In genomic region chr10:127210961-127211405, GRCm38 (mm10) we compare ENCODE assay signal across 8 mouse cellular contexts. TPM values are rescaled to one million over a fixed set of nuclear protein-coding genes. Genes with fewer than 3 reads are reported as not detected.
DNase-seq lines count a peak whose midpoint lies in the region; ATAC-seq and TF ChIP-seq lines count a peak whose summit lies in the region.

No protein-coding gene starts in this region.

- H3K4me2 ChIP-seq in hindbrain, embryonic 14.5 days (replicated peaks): peak overlapping the region; percentile 89
- H3K4me2 ChIP-seq in midbrain, postnatal 0 days (ENCODE audit: low read depth, low read length, poor library complexity, severe bottlenecking): peak overlapping the region; percentile 93

- peak; percentile 47 for ATAC-seq in hindbrain, embryonic 14.5 days (ENCODE audit: low FRiP score)
- ATAC-seq in midbrain, postnatal 0 days (ENCODE audit: low FRiP score): peak; percentile 59

- no peaks in the 10 kb centered on the region for H3K9me3 ChIP-seq in hindbrain, embryonic 14.5 days (ENCODE audit: control insufficient read depth, low read length)
- no peaks in the 10 kb centered on the region for H3K9me3 ChIP-seq in midbrain, postnatal 0 days (ENCODE audit: low read length)

- no peaks in the 10 kb centered on the region for H3K27me3 ChIP-seq in hindbrain, embryonic 14.5 days (ENCODE audit: control insufficient read depth, insufficient read depth, low read length)
- H3K27me3 ChIP-seq in midbrain, postnatal 0 days (ENCODE audit: insufficient read depth, low read length): no peaks in the 10 kb centered on the region

- H3K4me3 ChIP-seq in layer of hippocampus, adult 2 months: peak overlapping the region; percentile 99
- H3K4me3 ChIP-seq in hindbrain, embryonic 14.5 days (replicated peaks; ENCODE audit: low read length): peak overlapping the region; percentile 73
- H3K4me3 ChIP-seq in midbrain, postnatal 0 days (ENCODE audit: low read depth, low read length): peak overlapping the region; percentile 84

- 0% methylated on average over 25 of the region's 25 CpGs for WGBS in hindbrain, embryonic 14.5 days
- under 1% methylated on average over 22 of the region's 25 CpGs for WGBS in midbrain, postnatal 0 days

- peak overlapping the region; percentile 75 for H3K9ac ChIP-seq in hindbrain, embryonic 14.5 days
- peak overlapping the region; percentile 85 for H3K9ac ChIP-seq in midbrain, postnatal 0 days (replicated peaks; ENCODE audit: low read length, poor library complexity, severe bottlenecking)

- DNase-seq in layer of hippocampus, adult 2 months (ENCODE audit: low spot score in 2 of 2): no peak
- DNase-seq in layer of hippocampus, adult 9-11 months: no peak
- DNase-seq in embryo, embryonic 11 days: peak; percentile 46
- no peak for DNase-seq in hindbrain, embryonic 14.5 days (ENCODE audit: low spot score)
- DNase-seq in liver: peak; percentile 71
- DNase-seq in midbrain, postnatal 0 days (ENCODE audit: low spot score): no peak
- no peak for DNase-seq in urinary bladder, adult 2 months (ENCODE audit: low spot score)
- DNase-seq in cerebellum, postnatal 14 days: no peak

- H3K27ac ChIP-seq in layer of hippocampus, adult 2 months: peak overlapping the region; percentile 84
- H3K27ac ChIP-seq in hindbrain, embryonic 14.5 days: no peak overlapping the region
- peak overlapping the region; percentile 74 for H3K27ac ChIP-seq in midbrain, postnatal 0 days (ENCODE audit: low read depth, low read length)

- H3K4me1 ChIP-seq in hindbrain, embryonic 14.5 days (replicated peaks; ENCODE audit: control insufficient read depth, insufficient read depth, low read length): peaks cover 17% of the 10 kb centered on the region
- H3K4me1 ChIP-seq in midbrain, postnatal 0 days (ENCODE audit: insufficient read depth, low read length): peaks cover 9% of the 10 kb centered on the region

- H3K36me3 ChIP-seq in hindbrain, embryonic 14.5 days (replicated peaks; ENCODE audit: control insufficient read depth, insufficient read depth): peaks cover 28% of the 10 kb centered on the region
- peaks cover 14% of the 10 kb centered on the region for H3K36me3 ChIP-seq in midbrain, postnatal 0 days (ENCODE audit: insufficient read depth, low read length)

- TF ChIP-seq CTCF in layer of hippocampus, adult 2 months (conservative IDR thresholded peaks at IDR 0.05): no peak
- no peak for TF ChIP-seq CTCF in midbrain, postnatal 0 days (IDR thresholded peaks at IDR 0.05)

RNA-seq across cellular contexts. Expression of gene Pip4k2c, which starts 0.4 kb away (rescaled TPM):
- 10 to 100 TPM; 98.0 to 98.6 TPM for total RNA-seq in layer of hippocampus, adult 2 months (2021)
- 16.8 and 17.1 TPM in 2 replicates for polyA plus RNA-seq in hindbrain, embryonic 14.5 days (2014; fragmentation: Nextera tagmentation; extraction: Ambion mirVana)
- 17.0 and 18.3 TPM in 2 replicates for total RNA-seq in midbrain, postnatal 0 days (2014; rRNA removed)
- 14.5 and 15.1 TPM in 2 replicates for polyA plus RNA-seq in midbrain, postnatal 0 days (2015; fragmentation: Nextera tagmentation; extraction: Ambion mirVana)
- 47.7 and 48.4 TPM in 2 replicates for polyA plus RNA-seq in urinary bladder, adult 2 months (2012; rRNA removed)

RNA-seq across cellular contexts. Expression of gene Dtx3, which starts 15.5 kb away (rescaled TPM):
- 100 to 1,000 TPM; 227 to 255 TPM for total RNA-seq in layer of hippocampus, adult 2 months (2021)
- 223 and 231 TPM in 2 replicates for polyA plus RNA-seq in hindbrain, embryonic 14.5 days (2014; fragmentation: Nextera tagmentation; extraction: Ambion mirVana)
- 258 and 275 TPM in 2 replicates for total RNA-seq in midbrain, postnatal 0 days (2014; rRNA removed)
- 205 and 217 TPM in 2 replicates for polyA plus RNA-seq in midbrain, postnatal 0 days (2015; fragmentation: Nextera tagmentation; extraction: Ambion mirVana)
- 193 and 272 TPM in 2 replicates for polyA plus RNA-seq in urinary bladder, adult 2 months (2012; rRNA removed)

RNA-seq across cellular contexts. Expression of gene Arhgef25, which starts 21.1 kb away (rescaled TPM):
- total RNA-seq in layer of hippocampus, adult 2 months (2021): 100 to 1,000 TPM; 395 to 408 TPM
- 23.5 and 25.5 TPM in 2 replicates for polyA plus RNA-seq in hindbrain, embryonic 14.5 days (2014; fragmentation: Nextera tagmentation; extraction: Ambion mirVana)
- 47.6 and 48.8 TPM in 2 replicates for total RNA-seq in midbrain, postnatal 0 days (2014; rRNA removed)
- 13.5 and 15.4 TPM in 2 replicates for polyA plus RNA-seq in midbrain, postnatal 0 days (2015; fragmentation: Nextera tagmentation; extraction: Ambion mirVana)
- polyA plus RNA-seq in urinary bladder, adult 2 months (2012; rRNA removed): 178 and 188 TPM in 2 replicates

RNA-seq across cellular contexts. Expression of gene Slc26a10, which starts 30.5 kb away (rescaled TPM):
- 10 to 100 TPM; 21.9 to 25.4 TPM for total RNA-seq in layer of hippocampus, adult 2 months (2021)
- polyA plus RNA-seq in hindbrain, embryonic 14.5 days (2014; fragmentation: Nextera tagmentation; extraction: Ambion mirVana): 0.94 and 0.99 TPM in 2 replicates
- 0.05 TPM in 2 replicates for total RNA-seq in midbrain, postnatal 0 days (2014; rRNA removed)
- polyA plus RNA-seq in midbrain, postnatal 0 days (2015; fragmentation: Nextera tagmentation; extraction: Ambion mirVana): 0.80 TPM in 2 replicates
- polyA plus RNA-seq in urinary bladder, adult 2 months (2012; rRNA removed): 0.72 and 1.5 TPM in 2 replicates

RNA-seq across cellular contexts. Expression of gene B4galnt1, which starts 46.0 kb away (rescaled TPM):
- 100 to 1,000 TPM; 116 to 123 TPM for total RNA-seq in layer of hippocampus, adult 2 months (2021)
- polyA plus RNA-seq in hindbrain, embryonic 14.5 days (2014; fragmentation: Nextera tagmentation; extraction: Ambion mirVana): 73.7 and 79.1 TPM in 2 replicates
- total RNA-seq in midbrain, postnatal 0 days (2014; rRNA removed): 126 and 134 TPM in 2 replicates
- 86.8 and 88.6 TPM in 2 replicates for polyA plus RNA-seq in midbrain, postnatal 0 days (2015; fragmentation: Nextera tagmentation; extraction: Ambion mirVana)
- 6.2 and 7.9 TPM in 2 replicates for polyA plus RNA-seq in urinary bladder, adult 2 months (2012; rRNA removed)

Comparison
In these comparisons a context has a peak if more than half of its experiments do, and no peak if none do; other contexts are left out.
1. DNase-seq: peak in embryo, embryonic 11 days (single experiment) and liver (single experiment); none in layer of hippocampus, adult 2 months (0 of 2), layer of hippocampus, adult 9-11 months (single experiment), hindbrain, embryonic 14.5 days (single experiment), midbrain, postnatal 0 days (single experiment), urinary bladder, adult 2 months (single experiment) and cerebellum, postnatal 14 days (0 of 2).
2. Peak in every context shown above with its lines, with median percentiles within 50 percentile points of each other: H3K4me3 ChIP-seq.